In genomic region chr7:111963969-111964368, GRCm38 (mm10) we compare ENCODE assay signal across 19 mouse cellular contexts. TPM values are rescaled to one million over a fixed set of nuclear protein-coding genes. Genes with fewer than 3 reads are reported as not detected.
DNase-seq lines count a peak whose midpoint lies in the region; TF ChIP-seq lines count a peak whose summit lies in the region.
"Had no signal": no experiment of that assay in that cellular context is flagged by ENCODE, and none has a peak within 500 bp of the region (broad histone marks: within the 10 kb centered on the region; RNA-seq: fewer than 3 reads in every experiment).

No protein-coding gene starts in this region.

- no peak for TF ChIP-seq POLR2A in embryonic fibroblast, embryonic 13.5 days (IDR thresholded peaks at IDR 0.05; ENCODE audit: low read depth, low read length)

- peak; percentile 23 for DNase-seq in heart, adult 11 months
- no peak for DNase-seq in heart, adult 8-10 months (ENCODE audit: low spot score)
- no peak for DNase-seq in left cerebral cortex, adult 2 months (ENCODE audit: extremely low spot score in 1 of 2, low spot score in 2 of 2)
- no peak for DNase-seq in left cerebral cortex, adult 9 months (ENCODE audit: low spot score in 2 of 2)
- peak; percentile 14 for DNase-seq in NIH3T3 (ENCODE audit: low read depth)
- DNase-seq in thymus, postnatal 14 days: no peak
- DNase-seq: cerebellum, adult 18-20 months; cerebellum, postnatal 36 days; heart, postnatal 4 days; kidney, adult 18-20 months; kidney, postnatal 14 days; lung, adult 18-20 months; thymus, postnatal 36 days had no signal

- 0 out of 2 replicates have a peak, but pooled peaks cover 3% of the 10 kb centered on the region for H3K4me1 ChIP-seq in embryonic fibroblast, embryonic 13.5 days (ENCODE audit: control insufficient read depth, insufficient read depth, low read length)
- H3K4me1 ChIP-seq: forebrain, embryonic 13.5 days; heart, embryonic 13.5 days had no signal

- no peak overlapping the region for H3K4me3 ChIP-seq in left cerebral cortex, adult 2 months
- no peak overlapping the region for H3K4me3 ChIP-seq in embryonic fibroblast, embryonic 13.5 days (ENCODE audit: insufficient read depth, low read length)
- H3K4me3 ChIP-seq: forebrain, embryonic 13.5 days; heart, embryonic 13.5 days; midbrain, embryonic 12.5 days; neural tube, embryonic 13.5 days had no signal

- H3K27ac ChIP-seq in left cerebral cortex, adult 2 months: no peak overlapping the region
- peak overlapping the region; percentile 49; the same call in 1 of the 2 replicates for H3K27ac ChIP-seq in embryonic fibroblast, embryonic 13.5 days (ENCODE audit: insufficient read depth, low read length)
- H3K27ac ChIP-seq: forebrain, embryonic 13.5 days; heart, embryonic 13.5 days; macrophage; midbrain, embryonic 12.5 days; neural tube, embryonic 13.5 days had no signal

- TF ChIP-seq CTCF in left cerebral cortex, adult 2 months (IDR thresholded peaks at IDR 0.05): peak; percentile 10
- TF ChIP-seq CTCF in embryonic fibroblast, embryonic 13.5 days (IDR thresholded peaks at IDR 0.05; ENCODE audit: borderline replicate concordance, insufficient read depth, low read length): no peak

- intact Hi-C loops in left cerebral cortex, adult 2 months (cut with DNase I): loop anchor here (5.0 kb wide), 1 partner anchor 62 kb away; no protein-coding TSS in a partner anchor

RNA-seq across cellular contexts. Expression of gene Usp47, which starts 59.3 kb away (rescaled TPM):
- total RNA-seq in heart, adult 8-10 months (2022): 10 to 100 TPM; 82.4 to 97.0 (median 88.2) TPM
- 10 to 100 TPM; 64.1 to 73.5 TPM for total RNA-seq in left cerebral cortex, adult 2 months (2021)
- polyA plus RNA-seq in embryonic fibroblast, embryonic 13.5 days (2011; ENCODE audit: insufficient read length, low read depth, missing spikeins): 123 and 130 TPM in 2 replicates

Comparison
In these comparisons a context has a peak if more than half of its experiments do, and no peak if none do; other contexts are left out.
1. DNase-seq: peak in heart, adult 11 months (single experiment) and NIH3T3 (single experiment); none in heart, adult 8-10 months (single experiment), left cerebral cortex, adult 2 months (0 of 2), left cerebral cortex, adult 9 months (0 of 2) and thymus, postnatal 14 days (single experiment).